Mouse (Mus musculus): ENCODE results near the gene Camk2d. TPM values are rescaled to one million over a fixed set of nuclear protein-coding genes. Genes with fewer than 3 reads are reported as not detected.

Camk2d gene
- total and polyA plus RNA-seq, 3 experiments, result 66.1 to 80.4 (median 77.3) TPM

DNA sequence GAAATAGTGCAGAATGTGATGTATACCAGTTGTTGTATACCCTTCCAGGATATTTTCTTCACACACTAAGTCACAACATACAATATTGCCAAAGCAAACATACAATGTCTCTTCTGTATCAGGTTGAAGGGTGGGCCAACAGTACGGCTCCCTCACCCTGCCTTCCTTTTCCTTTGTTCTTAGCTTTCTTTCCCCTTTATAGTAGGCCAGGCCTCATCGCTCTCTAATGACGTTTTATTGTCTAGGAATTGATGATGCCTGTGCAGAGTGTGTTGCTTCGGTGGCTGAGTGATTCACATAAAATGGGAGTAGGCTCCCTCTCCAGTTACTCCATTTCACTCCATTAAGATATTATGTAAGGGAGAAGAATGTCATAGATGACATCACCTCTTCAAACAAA lies 290.5 kb downstream of the Camk2d start:
- Histone ChIP-seq H3K4me2 (ENCODE audit: insufficient read depth, low read depth, poor library complexity, severe bottlenecking) (no peak overlapping the region), H3K79me2 (replicated peaks; ENCODE audit: control insufficient read depth, extremely low read depth, insufficient read depth, poor library complexity, severe bottlenecking) (no peaks in the 10 kb centered on the region), H3K27ac (ENCODE audit: insufficient read depth, low read depth) (no peak overlapping the region), H3K4me3 (replicated peaks in 1 of 3; ENCODE audit: low read depth in 2 of 3, low read length in 2 of 3, poor library complexity in 1 of 3) (no peak overlapping the region), H3K36me3 (replicated peaks in 1 of 2; ENCODE audit: control insufficient read depth in 1 of 2, insufficient read depth in 1 of 2, low read length in 1 of 2) (no peaks in the 10 kb centered on the region), H3K9me3 (replicated peaks; ENCODE audit: low read length) (no peaks in the 10 kb centered on the region), H3K27me3 (replicated peaks) (no peaks in the 10 kb centered on the region), H3K4me1 (ENCODE audit: control insufficient read depth in 1 of 2, insufficient read depth in 2 of 2) (peaks cover 0 to 5% of the 10 kb centered on the region in 2 experiments; a peak in 2 of 4 replicates), H3K9ac (ENCODE audit: insufficient read depth, low read depth) (no peak overlapping the region)
- DNase-seq (ENCODE audit: extremely low read depth), result no peak
- no peak for TF ChIP-seq ZC3H11A (IDR thresholded peaks at IDR 0.05; ENCODE audit: low read depth, low read length)
- no peak for TF ChIP-seq E2F4 (IDR thresholded peaks at IDR 0.05; ENCODE audit: insufficient replicate concordance, low read depth, low read length)
- in situ Hi-C loops (cut with MboI; ENCODE audit: low pct_ligation_motif_present, low pct_unique_long_range_greater_than_20kb, low sequenced_read_pairs) (no loop called here), dilution Hi-C loops (cut with MboI; ENCODE audit: extremely low pct_ligation_motif_present, extremely low pct_unique_long_range_greater_than_20kb, low sequenced_read_pairs) (no loop called here)

Other genes with a start within 250 kb of the Camk2d start
- not detected in 2 replicates for gene Arsj, start 232.6 kb upstream of the Camk2d start, total RNA-seq (2012; rRNA removed)
- gene Arsj, start 232.6 kb upstream of the Camk2d start, total RNA-seq (2014; rRNA removed), result not detected in 2 replicates
- not detected in 2 replicates for gene Arsj, start 232.6 kb upstream of the Camk2d start, polyA plus RNA-seq (2012; ENCODE audit: insufficient read length, low read depth)

All from CH12.LX (cell line).